Mouse (Mus musculus) heart, embryonic 10.5 days (tissue): Measurements from ENCODE around the gene Cd151. TPM values are rescaled to one million over a fixed set of nuclear protein-coding genes. Genes with fewer than 3 reads are reported as not detected.

Experiments
- DNase-seq: peaks from one replicate; pipeline ENCODE4 v3.0.0-alpha.2; 2017; ENCODE audit warnings: low spot score
- H3K27ac ChIP-seq: fragments of 300-500 bp; sonication (generic); 2 replicates; pipeline ENCODE4 v1.5.1; 2016; ENCODE audit warnings: mild to moderate bottlenecking
- H3K27me3 ChIP-seq: fragments of 300-500 bp; sonication (generic); 2 replicates; pipeline ENCODE4 v1.6.1; 2016; ENCODE audit warnings: mild to moderate bottlenecking; ENCODE audit not compliant: poor library complexity, insufficient read depth, severe bottlenecking
- H3K36me3 ChIP-seq: fragments of 300-500 bp; sonication (generic); 2 replicates; pipeline ENCODE4 v1.6.1; 2016; ENCODE audit warnings: mild to moderate bottlenecking, moderate library complexity
- H3K4me1 ChIP-seq: fragments of 300-500 bp; sonication (generic); 2 replicates; pipeline ENCODE4 v1.6.1; 2016; ENCODE audit warnings: mild to moderate bottlenecking
- H3K4me3 ChIP-seq: fragments of 300-500 bp; sonication (generic); 2 replicates; pipeline ENCODE4 v1.5.1; 2016; ENCODE audit warnings: mild to moderate bottlenecking, moderate library complexity
- H3K9me3 ChIP-seq: fragments of 300-500 bp; sonication (generic); 2 replicates; pipeline ENCODE4 v1.6.1; 2016; ENCODE audit warnings: mild to moderate bottlenecking, moderate library complexity
- WGBS: fragments of 180-500 bp; shearing (Covaris S2); methylation state at CpG from one replicate; pipeline ENCODE4 v1.1.7; 2016; 5-methylcytosine and 5-hydroxymethylcytosine counted together
- polyA plus RNA-seq: library from polyadenylated mRNA; unstranded; fragments of >200 nt; fragmentation: Nextera tagmentation; extraction: Ambion mirVana; gene quantifications from 2 replicates; pipeline ENCODE4 v1.2.1, GENCODE M21; 2016

Cd151 gene
- polyA plus RNA-seq, 1 experiment from 2014 or later: 23.1 TPM

- WGBS: 3% methylated on average over 38 of the region's 38 CpGs
- Histone ChIP-seq H3K4me3 (peak overlapping the region; percentile 47), H3K27ac (peak overlapping the region; percentile 70), H3K27me3 (peaks cover 72% of the 10 kb centered on the region), H3K4me1 (peaks cover 81% of the 10 kb centered on the region), H3K36me3 (peaks cover 8% of the 10 kb centered on the region), H3K9me3 (no peaks in the 10 kb centered on the region)
- no peak for DNase-seq
These were observed 2.5 kb upstream of the Cd151 start for GRCm38 (mm10) chr7:141464603-141465201.

DNA sequence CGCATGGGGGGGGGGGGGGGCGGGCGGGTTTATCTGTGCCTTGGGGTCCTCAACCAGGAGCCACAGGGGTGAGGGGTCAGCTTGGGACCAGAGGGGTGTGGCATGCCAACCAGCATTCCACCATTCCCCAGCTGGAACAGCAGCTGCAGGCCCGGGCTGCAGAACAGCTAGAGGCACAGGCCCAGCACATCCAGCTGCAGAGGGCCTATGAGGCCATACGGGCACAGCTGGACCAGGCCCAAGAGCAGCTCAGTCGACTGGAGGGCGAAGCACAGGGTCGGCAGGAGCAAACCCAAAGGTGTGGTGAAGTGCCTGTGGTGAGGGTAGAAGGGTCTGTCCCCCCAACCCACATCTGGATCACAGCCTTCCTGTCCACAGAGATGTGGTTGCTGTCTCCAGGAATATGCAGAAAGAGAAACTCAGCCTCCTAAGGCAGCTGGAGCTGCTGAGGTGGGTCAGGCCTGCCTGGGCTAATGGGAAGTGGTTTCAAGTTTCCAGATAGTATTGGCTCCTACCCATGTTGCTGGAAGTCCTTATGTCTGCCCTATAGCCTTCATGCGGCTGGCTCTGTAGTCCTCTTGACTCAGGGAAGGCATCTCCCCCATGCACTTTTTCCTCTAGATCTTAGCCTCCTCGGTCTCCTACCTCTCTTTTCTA is 1.7 kb upstream of the Cd151 start:
- 34% methylated on average over 10 of the region's 10 CpGs for WGBS
- peaks cover 89% of the 10 kb centered on the region for H3K4me1 ChIP-seq
- peaks cover 64% of the 10 kb centered on the region for H3K27me3 ChIP-seq
- no peak for DNase-seq
- H3K36me3 ChIP-seq: peaks cover 15% of the 10 kb centered on the region
- H3K27ac ChIP-seq: peak overlapping the region; percentile 70
- peak overlapping the region; percentile 47 for H3K4me3 ChIP-seq
- H3K9me3 ChIP-seq: no peaks in the 10 kb centered on the region

- Histone ChIP-seq H3K9me3 (no peaks in the 10 kb centered on the region), H3K27me3 (peaks cover 59% of the 10 kb centered on the region), H3K4me1 (peaks cover 85% of the 10 kb centered on the region), H3K4me3 (no peak overlapping the region), H3K27ac (peak overlapping the region; percentile 70; the same call in 1 of the 2 replicates), H3K36me3 (peaks cover 20% of the 10 kb centered on the region)
- DNase-seq: no peak
- WGBS: 66% methylated on average over 7 of the region's 7 CpGs
These were observed 1.2 kb upstream of the Cd151 start for GRCm38 (mm10) chr7:141466045-141466394.

- Histone ChIP-seq H3K27ac (peak overlapping the region; percentile 95), H3K4me3 (peak overlapping the region; percentile 87), H3K27me3 (peaks cover 52% of the 10 kb centered on the region), H3K9me3 (no peaks in the 10 kb centered on the region), H3K4me1 (peaks cover 79% of the 10 kb centered on the region), H3K36me3 (peaks cover 26% of the 10 kb centered on the region)
- WGBS: 62% methylated on average over 10 of the region's 10 CpGs
- no peak for DNase-seq
These were observed 514 bp upstream of the Cd151 start for GRCm38 (mm10) chr7:141466607-141467148.

DNA sequence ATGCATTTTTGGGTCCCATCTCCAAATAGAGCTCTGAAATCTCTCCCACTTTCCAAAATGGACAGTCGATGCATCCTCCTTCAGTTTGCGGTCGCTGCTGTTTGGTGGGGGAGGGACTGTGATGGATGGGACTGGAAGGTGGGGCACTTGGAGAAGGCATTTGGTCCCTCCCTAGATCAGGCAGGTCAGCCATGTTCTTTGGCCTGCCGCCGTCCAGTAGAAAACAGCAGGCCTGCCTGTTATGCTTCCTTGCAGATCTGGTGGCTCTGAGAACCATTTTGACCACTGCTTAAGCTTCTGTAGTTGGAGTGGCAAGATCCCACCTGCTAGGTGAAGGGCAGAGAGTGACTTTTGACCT is 951 bp downstream of the Cd151 start:
- Histone ChIP-seq H3K27ac (peak overlapping the region; percentile 95), H3K4me3 (peak overlapping the region; percentile 87), H3K9me3 (no peaks in the 10 kb centered on the region), H3K4me1 (peaks cover 71% of the 10 kb centered on the region), H3K27me3 (peaks cover 37% of the 10 kb centered on the region), H3K36me3 (peaks cover 37% of the 10 kb centered on the region)
- WGBS: 11% methylated on average over 5 of the region's 5 CpGs
- no peak for DNase-seq

- H3K4me1 ChIP-seq: peaks cover 71% of the 10 kb centered on the region
- 6% methylated on average over 8 of the region's 8 CpGs for WGBS
These were observed 1.5 kb downstream of the Cd151 start for GRCm38 (mm10) chr7:141468522-141469211.

DNA sequence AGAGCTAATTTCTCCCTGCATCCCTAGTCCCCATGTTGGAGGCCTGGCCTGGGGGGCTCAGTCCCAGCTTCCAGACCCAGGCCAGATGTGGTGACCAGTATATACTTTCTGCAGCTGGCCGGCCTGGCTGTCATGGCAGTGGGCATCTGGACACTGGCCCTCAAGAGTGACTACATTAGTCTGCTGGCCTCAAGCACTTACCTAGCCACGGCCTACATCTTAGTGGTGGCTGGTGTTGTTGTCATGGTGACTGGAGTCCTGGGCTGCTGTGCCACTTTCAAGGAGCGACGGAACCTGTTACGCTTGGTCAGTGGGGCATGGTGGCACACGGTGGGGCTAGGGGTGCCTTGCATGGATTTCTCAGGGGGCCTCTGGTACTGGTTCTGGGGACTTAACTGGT is 2.2 kb downstream of the Cd151 start:
- H3K27ac ChIP-seq: peak overlapping the region; percentile 95
- peak overlapping the region; percentile 87 for H3K4me3 ChIP-seq
- DNase-seq: no peak
- peaks cover 37% of the 10 kb centered on the region for H3K36me3 ChIP-seq
- H3K9me3 ChIP-seq: no peaks in the 10 kb centered on the region
- H3K4me1 ChIP-seq: peaks cover 71% of the 10 kb centered on the region
- peaks cover 25% of the 10 kb centered on the region for H3K27me3 ChIP-seq
- 85% methylated on average over 6 of the region's 6 CpGs for WGBS

More at GRCm38 (mm10) chr7:141468522-141469211, 1.5 kb downstream of the Cd151 start:
- peak overlapping the region; percentile 87 for H3K4me3 ChIP-seq
- peak; percentile 95 for DNase-seq
- H3K36me3 ChIP-seq: peaks cover 37% of the 10 kb centered on the region
- peak overlapping the region; percentile 95 for H3K27ac ChIP-seq
- no peaks in the 10 kb centered on the region for H3K9me3 ChIP-seq
- H3K27me3 ChIP-seq: peaks cover 32% of the 10 kb centered on the region

DNA sequence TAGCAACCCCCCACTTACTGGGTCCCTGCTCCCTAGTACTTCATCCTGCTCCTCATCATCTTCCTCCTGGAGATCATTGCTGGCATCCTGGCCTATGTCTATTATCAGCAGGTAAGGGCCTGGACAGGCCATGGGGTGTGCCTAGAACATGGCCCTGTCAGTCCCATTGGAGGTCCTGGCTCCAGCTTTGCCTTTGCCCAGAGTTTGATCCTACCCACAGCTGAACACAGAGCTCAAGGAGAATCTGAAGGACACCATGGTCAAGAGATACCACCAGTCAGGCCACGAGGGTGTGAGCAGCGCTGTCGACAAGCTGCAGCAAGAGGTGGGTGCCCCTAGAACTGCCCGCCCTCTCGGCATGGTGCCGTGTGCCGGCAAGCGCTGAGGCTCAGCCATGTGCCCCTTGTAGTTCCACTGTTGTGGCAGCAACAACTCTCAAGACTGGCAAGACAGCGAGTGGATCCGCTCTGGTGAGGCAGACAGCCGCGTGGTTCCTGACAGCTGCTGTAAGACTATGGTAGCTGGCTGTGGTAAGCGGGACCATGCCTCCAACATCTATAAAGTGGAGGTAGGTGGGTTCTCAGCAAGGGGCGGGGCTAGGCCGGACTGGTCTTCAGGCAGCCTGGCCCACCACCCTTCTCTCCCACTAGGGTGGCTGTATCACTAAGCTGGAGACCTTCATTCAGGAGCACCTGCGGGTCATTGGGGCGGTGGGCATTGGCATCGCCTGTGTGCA is 2.9 kb downstream of the Cd151 start:
- H3K9me3 ChIP-seq: no peaks in the 10 kb centered on the region
- H3K4me1 ChIP-seq: peaks cover 64% of the 10 kb centered on the region
- peaks cover 37% of the 10 kb centered on the region for H3K36me3 ChIP-seq
- no peak for DNase-seq
- no peak overlapping the region for H3K4me3 ChIP-seq
- H3K27me3 ChIP-seq: peaks cover 18% of the 10 kb centered on the region
- H3K27ac ChIP-seq: peak overlapping the region; percentile 95
- 88% methylated on average over 18 of the region's 18 CpGs for WGBS

- H3K9me3 ChIP-seq: no peaks in the 10 kb centered on the region
- H3K4me3 ChIP-seq: no peak overlapping the region
- peaks cover 13% of the 10 kb centered on the region for H3K27me3 ChIP-seq
- 88% methylated on average over 10 of the region's 10 CpGs for WGBS
- no peak for DNase-seq
- peaks cover 37% of the 10 kb centered on the region for H3K36me3 ChIP-seq
- peaks cover 64% of the 10 kb centered on the region for H3K4me1 ChIP-seq
- H3K27ac ChIP-seq: no peak overlapping the region
These were observed 3.4 kb downstream of the Cd151 start for GRCm38 (mm10) chr7:141470637-141470944.

GRCm38 (mm10) chr7:141471236-141471635 is 4.0 kb downstream of the Cd151 start:
- Histone ChIP-seq H3K4me1 (peaks cover 65% of the 10 kb centered on the region), H3K27ac (no peak overlapping the region), H3K36me3 (peaks cover 37% of the 10 kb centered on the region), H3K9me3 (no peaks in the 10 kb centered on the region), H3K27me3 (peaks cover 6% of the 10 kb centered on the region; the same call in 1 of the 2 replicates), H3K4me3 (no peak overlapping the region)
- no peak for DNase-seq
- WGBS: 91% methylated on average over 1 of the region's 1 CpGs

- Histone ChIP-seq H3K4me1 (peaks cover 66% of the 10 kb centered on the region), H3K36me3 (peaks cover 37% of the 10 kb centered on the region), H3K9me3 (no peaks in the 10 kb centered on the region), H3K27me3 (no peaks in the 10 kb centered on the region), H3K4me3 (no peak overlapping the region), H3K27ac (no peak overlapping the region)
- 87% methylated on average over 6 of the region's 6 CpGs for WGBS
- no peak for DNase-seq
These were observed 5.0 kb downstream of the Cd151 start for GRCm38 (mm10) chr7:141472226-141472625.

DNA sequence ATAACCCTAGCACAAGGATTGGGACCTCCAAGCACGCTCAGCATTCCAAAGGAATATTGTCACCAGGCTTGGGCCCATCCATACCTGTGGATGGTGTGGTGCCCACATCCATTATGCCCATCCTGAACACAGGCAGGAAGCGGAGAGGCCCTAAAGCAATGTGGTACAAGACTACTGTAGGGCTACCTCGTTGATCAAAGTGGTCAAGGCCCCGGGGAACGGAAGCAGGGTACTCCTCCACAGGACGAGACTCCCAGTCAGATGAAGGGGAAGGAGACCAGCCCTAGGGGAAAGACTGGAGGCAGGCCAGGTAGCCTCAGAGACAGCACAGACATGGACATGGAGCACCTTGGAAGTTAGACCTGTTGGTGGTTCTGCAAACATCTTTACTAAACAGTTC is 5.6 kb downstream of the Cd151 start:
- no peaks in the 10 kb centered on the region for H3K27me3 ChIP-seq
- peaks cover 67% of the 10 kb centered on the region for H3K4me1 ChIP-seq
- 86% methylated on average over 6 of the region's 6 CpGs for WGBS
- DNase-seq: no peak
- no peak overlapping the region for H3K27ac ChIP-seq
- no peak overlapping the region for H3K4me3 ChIP-seq
- peaks cover 37% of the 10 kb centered on the region for H3K36me3 ChIP-seq
- no peaks in the 10 kb centered on the region for H3K9me3 ChIP-seq
